Mouse (Mus musculus): ENCODE results near the gene Spag6. TPM values are rescaled to one million over a fixed set of nuclear protein-coding genes. Genes with fewer than 3 reads are reported as not detected.
A peak's percentile ranks its signal among the peaks of the same experiment; 100 is the strongest.

Gene Spag6
- 1 to 10 TPM; 1.2 to 1.5 TPM for total RNA-seq (2021)
- long read RNA-seq, experiment 1 = 0 reads
- long read RNA-seq, experiment 2 = 0 reads

DNA sequence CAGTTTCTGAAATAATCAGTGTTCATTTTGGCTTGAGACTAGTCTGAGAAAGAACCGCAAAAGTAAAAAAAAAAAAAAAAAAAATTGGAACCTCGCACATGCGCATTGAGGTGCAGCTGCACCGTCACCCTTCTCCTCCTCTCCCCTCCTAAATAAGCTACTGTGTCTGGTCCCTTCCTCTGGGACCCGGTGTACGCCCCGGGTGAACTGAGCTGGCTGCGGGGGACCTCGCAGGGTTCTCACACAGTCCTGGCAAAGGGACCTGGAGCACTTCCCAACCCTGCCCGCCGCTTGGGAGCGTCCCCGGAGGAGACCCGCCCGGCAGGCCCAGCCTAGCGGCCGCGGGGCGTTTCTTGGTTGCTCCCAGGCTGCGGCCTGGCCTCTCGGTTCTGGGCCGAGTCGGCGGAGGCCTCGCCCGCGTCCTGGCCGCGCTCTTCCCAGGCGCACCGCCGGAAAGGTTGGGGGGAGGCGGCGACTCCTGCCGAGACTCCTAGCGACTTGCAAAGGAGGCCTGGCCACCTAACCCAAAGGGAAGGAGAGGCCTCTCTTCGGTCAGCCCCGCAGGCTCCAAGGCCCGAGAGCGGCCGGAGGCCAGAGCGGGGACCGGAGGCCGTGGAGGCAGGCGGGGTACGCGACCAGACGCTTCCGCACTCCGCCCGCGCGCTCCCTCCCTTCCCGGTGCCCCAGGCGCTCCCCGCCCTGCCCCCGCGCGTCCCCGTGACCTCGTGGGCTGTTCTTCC, at the start of gene Spag6:
TSS of gene Spag6 (plus strand) at position 162 of the 740 bp plus-strand sequence.
- intact Hi-C loops (cut with DNase I) = loop anchor here (10.0 kb wide), 1 partner anchor 669 kb away; no protein-coding TSS in a partner anchor
- DNase-seq = peak; percentile 85
- Histone ChIP-seq H3K27ac (peak within 1 kb of the TSS; percentile 96), H3K4me3 (peak within 1 kb of the TSS; percentile 75)
- TF ChIP-seq CTCF (IDR thresholded peaks at IDR 0.05) = 0 out of 2 replicates have a peak, but pooled peaks have one; percentile 20

DNA sequence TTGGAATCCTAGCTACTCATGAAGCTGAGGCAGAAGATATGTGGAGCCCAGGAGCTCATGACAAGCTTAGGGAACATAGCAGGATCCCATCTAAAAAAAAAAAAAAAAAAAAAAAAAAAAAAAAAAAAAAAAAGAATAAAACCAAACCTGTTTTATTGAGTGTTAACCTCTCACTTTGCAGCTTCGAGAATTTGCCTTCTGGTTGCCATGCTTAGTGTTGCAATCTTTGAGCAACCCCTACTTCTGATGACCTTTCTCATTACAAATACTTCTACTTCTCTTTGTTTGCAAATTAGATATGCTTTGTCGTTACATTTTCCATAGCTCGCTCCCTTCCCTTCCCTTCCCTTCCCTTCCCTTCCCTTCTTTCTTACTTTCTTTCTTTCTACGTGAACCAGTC, 45.3 kb upstream of the Spag6 start:
- no peak for TF ChIP-seq CTCF (IDR thresholded peaks at IDR 0.05)
- Histone ChIP-seq H3K4me3 (no peak overlapping the region), H3K27ac (no peak overlapping the region)
- intact Hi-C loops (cut with DNase I) = no loop called here
- DNase-seq = no peak

GRCm38 (mm10) chr2:18654821-18655220, 39.0 kb upstream of the Spag6 start:
- no peak overlapping the region for H3K4me3 ChIP-seq
- no peak for DNase-seq
- no peak overlapping the region for H3K27ac ChIP-seq
- intact Hi-C loops (cut with DNase I) = no loop called here
- TF ChIP-seq CTCF (IDR thresholded peaks at IDR 0.05) = no peak

DNA sequence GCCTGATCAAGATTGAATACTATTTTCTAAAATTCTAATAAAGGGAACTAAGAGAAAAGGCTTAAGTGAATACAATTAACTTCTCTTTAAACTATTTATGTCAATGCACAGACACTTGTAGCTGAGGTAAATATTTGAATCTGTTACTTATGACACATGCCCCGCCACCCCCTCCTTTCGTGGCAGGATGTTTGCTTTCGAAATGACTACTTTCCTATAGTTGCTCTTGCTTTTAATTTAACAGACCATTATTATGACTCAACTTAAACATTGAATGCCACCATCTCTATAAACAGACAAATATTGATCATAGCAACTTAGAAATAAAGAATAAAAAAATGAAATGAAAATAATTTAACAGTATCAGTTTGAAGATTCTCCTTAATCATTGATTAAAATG, 29.8 kb upstream of the Spag6 start:
- H3K27ac ChIP-seq = no peak overlapping the region
- no peak overlapping the region for H3K4me3 ChIP-seq
- intact Hi-C loops (cut with DNase I) = no loop called here
- no peak for DNase-seq
- no peak for TF ChIP-seq CTCF (IDR thresholded peaks at IDR 0.05)

DNA sequence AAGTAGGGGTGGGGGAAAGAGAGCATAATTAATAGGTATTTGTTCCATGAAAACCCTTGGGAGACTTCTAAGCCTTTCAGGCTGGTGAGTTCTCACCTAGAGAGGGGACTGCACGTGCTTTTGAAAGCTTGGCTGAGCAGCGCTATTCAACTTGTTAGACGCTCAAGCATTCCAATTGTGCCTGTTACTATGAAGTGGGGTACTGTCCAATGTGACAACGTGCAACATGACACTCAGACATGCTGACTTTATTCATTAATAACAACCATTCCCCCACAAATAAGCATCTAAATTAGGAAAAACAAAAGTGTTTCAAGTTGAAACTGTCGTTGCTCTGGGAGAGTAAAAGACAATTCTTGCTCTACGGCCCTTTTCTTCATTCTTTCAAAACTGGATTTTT, 22.8 kb upstream of the Spag6 start:
- Histone ChIP-seq H3K4me3 (no peak overlapping the region), H3K27ac (no peak overlapping the region)
- intact Hi-C loops (cut with DNase I) = loop anchor here (5.0 to 10.0 kb wide), 3 partner anchors 84 to 616 kb away; partner anchors contain the start of gene Mllt10
- no peak for TF ChIP-seq CTCF (IDR thresholded peaks at IDR 0.05)
- DNase-seq = no peak

DNA sequence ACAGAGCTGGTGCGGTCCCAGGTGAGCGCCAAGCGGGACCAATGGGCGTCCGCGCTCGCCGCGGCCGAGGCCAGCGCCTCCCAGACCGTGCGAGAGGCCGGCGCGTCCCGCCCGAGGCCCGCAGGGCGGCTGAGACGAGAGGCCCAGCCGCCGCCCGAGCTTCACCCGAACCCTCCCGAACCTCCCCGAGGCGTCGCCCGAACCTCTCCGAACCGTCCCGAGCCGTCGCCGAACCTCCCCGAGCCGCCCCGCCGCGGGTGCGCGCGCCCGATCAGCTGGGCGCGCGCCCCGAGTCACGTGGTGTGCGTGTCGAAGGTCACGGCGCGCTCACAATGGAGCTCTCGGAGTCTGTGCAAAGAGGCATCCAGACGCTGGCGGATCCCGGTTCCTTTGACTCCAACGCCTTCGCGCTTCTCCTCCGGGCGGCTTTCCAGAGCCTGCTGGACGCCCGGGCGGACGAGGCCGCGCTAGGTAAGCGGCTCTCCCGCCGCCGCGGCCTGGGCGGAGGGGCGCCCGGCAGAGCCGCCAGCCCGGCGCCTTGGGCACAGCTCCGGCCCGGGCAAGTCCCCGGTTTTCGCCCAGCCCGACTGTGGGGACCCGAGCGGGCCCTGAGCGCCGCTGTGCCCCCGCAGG, 21.6 kb upstream of the Spag6 start, which contains the start of gene Commd3:
TSS of gene Commd3 (plus strand) at position 252 of the 633 bp plus-strand sequence.
- peak; percentile 97 for DNase-seq
- peak within 1 kb of the TSS; percentile 97 for H3K27ac ChIP-seq
- no peak for TF ChIP-seq CTCF (IDR thresholded peaks at IDR 0.05)
- intact Hi-C loops (cut with DNase I) = loop anchor here (5.0 to 10.0 kb wide), 3 partner anchors 85 to 617 kb away; partner anchors contain the start of gene Mllt10
- peak within 1 kb of the TSS; percentile 94 for H3K4me3 ChIP-seq

- Histone ChIP-seq H3K4me3 (peak overlapping the region; percentile 94), H3K27ac (peak overlapping the region; percentile 97)
- intact Hi-C loops (cut with DNase I) = loop anchor here (5.0 to 10.0 kb wide), 3 partner anchors 85 to 618 kb away; partner anchors contain the start of gene Mllt10
- DNase-seq = no peak
- TF ChIP-seq CTCF (IDR thresholded peaks at IDR 0.05) = no peak
Measured at GRCm38 (mm10) chr2:18672766-18673164, 21.1 kb upstream of the Spag6 start.

DNA sequence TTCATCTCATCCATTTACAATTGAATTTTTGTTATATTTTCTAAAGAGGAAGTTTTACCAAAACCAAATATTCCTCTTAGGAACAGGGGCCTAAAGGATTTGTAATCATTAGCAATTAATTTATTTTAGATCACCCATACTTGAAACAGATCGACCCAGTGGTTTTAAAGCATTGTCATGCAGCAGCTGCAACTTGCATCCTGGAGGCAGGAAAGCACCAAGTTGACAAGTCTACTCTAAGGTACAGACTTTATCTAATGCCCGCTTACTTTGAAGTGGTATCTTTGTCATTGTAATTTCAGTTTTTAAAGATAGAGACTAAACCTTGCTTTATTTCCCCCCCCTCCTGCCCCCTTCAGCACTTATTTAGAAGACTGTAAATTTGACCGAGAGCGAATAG, 20.1 kb upstream of the Spag6 start:
- Histone ChIP-seq H3K27ac (no peak overlapping the region; the same call in 1 of the 2 replicates), H3K4me3 (0 out of 2 replicates have a peak overlapping the region, but pooled peaks have one; percentile 13)
- DNase-seq = no peak
- no peak for TF ChIP-seq CTCF (IDR thresholded peaks at IDR 0.05)
- intact Hi-C loops (cut with DNase I) = loop anchor here (5.0 to 10.0 kb wide), 3 partner anchors 86 to 619 kb away; partner anchors contain the start of gene Mllt10

DNA sequence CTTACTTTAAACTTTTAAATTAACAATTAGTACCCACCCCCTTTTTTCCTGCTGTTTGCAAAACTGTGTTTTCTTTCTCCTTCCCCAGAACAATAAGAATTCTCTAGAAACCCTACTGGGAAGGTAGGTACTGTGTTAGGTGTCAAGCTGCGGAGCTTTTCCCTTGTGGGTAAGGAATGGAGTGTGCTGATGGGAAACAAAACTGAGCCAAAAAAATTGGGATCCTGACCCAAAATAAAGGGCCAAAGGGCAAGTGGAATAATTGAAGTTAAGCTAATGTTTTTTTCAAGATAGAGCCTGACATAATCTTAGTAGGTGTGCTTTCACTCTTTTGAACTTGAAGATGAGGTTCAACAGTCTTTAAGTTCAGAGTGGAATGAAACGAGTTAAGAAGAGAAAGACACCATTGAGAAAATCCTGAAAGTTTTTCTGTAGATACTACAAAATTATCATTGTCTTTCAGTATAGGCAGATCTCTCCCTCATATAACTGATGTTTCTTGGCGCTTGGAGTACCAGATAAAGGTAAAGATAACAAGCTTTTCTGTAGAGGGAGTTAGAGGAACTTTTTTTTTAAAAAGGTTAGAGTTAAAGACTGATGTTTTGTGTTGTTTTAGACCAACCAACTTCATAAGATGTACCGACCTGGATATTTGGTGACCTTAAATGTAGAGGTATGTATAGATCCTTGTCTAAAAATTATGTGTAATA, 19.5 kb upstream of the Spag6 start:
- Histone ChIP-seq H3K4me3 (no peak overlapping the region), H3K27ac (no peak overlapping the region)
- DNase-seq = no peak
- TF ChIP-seq CTCF (IDR thresholded peaks at IDR 0.05) = no peak
- intact Hi-C loops (cut with DNase I) = loop anchor here (5.0 to 10.0 kb wide), 3 partner anchors 87 to 620 kb away; partner anchors contain the start of gene Mllt10

GRCm38 (mm10) chr2:18675681-18676456, 18.0 kb upstream of the Spag6 start:
- no peak for TF ChIP-seq CTCF (IDR thresholded peaks at IDR 0.05)
- intact Hi-C loops (cut with DNase I) = loop anchor here (5.0 to 10.0 kb wide), 4 partner anchors 91 to 621 kb away; partner anchors contain the start of genes Dnajc1 and Mllt10
- H3K4me3 ChIP-seq = peak overlapping the region; percentile 94
- DNase-seq = no peak
- peak overlapping the region; percentile 97 for H3K27ac ChIP-seq

- DNase-seq = peak; percentile 88
- H3K27ac ChIP-seq = peak overlapping the region; percentile 97
- intact Hi-C loops (cut with DNase I) = loop anchor here (5.0 to 10.0 kb wide), 4 partner anchors 91 to 622 kb away; partner anchors contain the start of genes Dnajc1 and Mllt10
- peak overlapping the region; percentile 94 for H3K4me3 ChIP-seq
- peak; percentile 20; the same call in 1 of the 2 replicates for TF ChIP-seq CTCF (IDR thresholded peaks at IDR 0.05)
Measured at GRCm38 (mm10) chr2:18676457-18676935, 17.3 kb upstream of the Spag6 start.
